ENCODE assay signal across 8 mouse cellular contexts in genomic region chr9:72458233-72458632, GRCm38 (mm10). TPM values are rescaled to one million over a fixed set of nuclear protein-coding genes. Genes with fewer than 3 reads are reported as not detected.
A peak's percentile ranks its signal among the peaks of the same experiment; 100 is the strongest.
DNase-seq lines count a peak whose midpoint lies in the region; ATAC-seq lines count a peak whose summit lies in the region.

No protein-coding gene starts in this region.

- no peaks in the 10 kb centered on the region for H3K4me1 ChIP-seq in forebrain, embryonic 13.5 days
- no peaks in the 10 kb centered on the region for H3K4me1 ChIP-seq in hindbrain, embryonic 15.5 days (replicated peaks)

- 17% methylated on average over 5 of the region's 5 CpGs for WGBS in forebrain, embryonic 13.5 days
- 21% methylated on average over 5 of the region's 5 CpGs for WGBS in hindbrain, embryonic 15.5 days

- H3K9me3 ChIP-seq in forebrain, embryonic 13.5 days (replicated peaks) = no peaks in the 10 kb centered on the region
- no peaks in the 10 kb centered on the region for H3K9me3 ChIP-seq in hindbrain, embryonic 15.5 days

- DNase-seq in gastrocnemius, adult 18-20 months (ENCODE audit: low spot score) = peak; percentile 77
- DNase-seq in gastrocnemius, postnatal 25 days = no peak
- peak; percentile 53 for DNase-seq in c-Kit-positive CD71-negative TER-119-negative erythroid progenitor cells, embryonic 14.5 days (ENCODE audit: low read depth)
- DNase-seq in left cerebral cortex, adult 11 months (ENCODE audit: low spot score) = peak; percentile 55
- DNase-seq in right cerebral cortex, postnatal 36 days (ENCODE audit: low spot score in 2 of 2) = peak; percentile 55 to 59

- H3K27ac ChIP-seq in forebrain, embryonic 13.5 days = no peak overlapping the region
- H3K27ac ChIP-seq in hindbrain, embryonic 15.5 days (replicated peaks) = no peak overlapping the region

- ATAC-seq in forebrain, embryonic 13.5 days = peak; percentile 87
- peak; percentile 85 for ATAC-seq in hindbrain, embryonic 15.5 days (ENCODE audit: low FRiP score, low read depth)
- ATAC-seq in megakaryocyte, adult 5-6 weeks (ENCODE audit: poor library complexity, severe bottlenecking) = peak; percentile 97

- peaks cover 66% of the 10 kb centered on the region for H3K36me3 ChIP-seq in forebrain, embryonic 13.5 days (ENCODE audit: poor library complexity, severe bottlenecking)
- H3K36me3 ChIP-seq in hindbrain, embryonic 15.5 days = no peaks in the 10 kb centered on the region

- no peaks in the 10 kb centered on the region for H3K27me3 ChIP-seq in forebrain, embryonic 13.5 days
- H3K27me3 ChIP-seq in hindbrain, embryonic 15.5 days = no peaks in the 10 kb centered on the region

- H3K4me2 ChIP-seq in forebrain, embryonic 13.5 days = no peak overlapping the region
- H3K4me2 ChIP-seq in hindbrain, embryonic 15.5 days = no peak overlapping the region

- no peak overlapping the region for H3K9ac ChIP-seq in forebrain, embryonic 13.5 days
- H3K9ac ChIP-seq in hindbrain, embryonic 15.5 days = no peak overlapping the region

- H3K4me3 ChIP-seq in forebrain, embryonic 13.5 days = no peak overlapping the region
- H3K4me3 ChIP-seq in hindbrain, embryonic 15.5 days = no peak overlapping the region

RNA-seq across cellular contexts. Expression of gene Mns1, which starts 20.4 kb away (rescaled TPM):
- under 1 TPM; 0.09 to 0.16 TPM for total RNA-seq in gastrocnemius, adult 18-20 months (2021)
- under 1 TPM; 0.10 to 0.21 TPM for total RNA-seq in gastrocnemius, postnatal 25 days (2021)
- polyA plus RNA-seq in forebrain, embryonic 13.5 days (2015; fragmentation: Nextera tagmentation; extraction: Ambion mirVana) = 28.8 and 30.4 TPM in 2 replicates
- polyA plus RNA-seq in hindbrain, embryonic 15.5 days (2015; fragmentation: Nextera tagmentation; extraction: Ambion mirVana) = 10.4 and 12.0 TPM in 2 replicates
- total RNA-seq in megakaryocyte, adult 5-6 weeks (2015) = 21.0 and 25.9 TPM in 2 replicates
- 29.4 and 31.4 TPM in 2 replicates for total RNA-seq in megakaryocyte, adult 5-6 weeks (2017)

RNA-seq across cellular contexts. Expression of gene Tex9, which starts 33.8 kb away (rescaled TPM):
- total RNA-seq in gastrocnemius, adult 18-20 months (2021) = 1 to 10 TPM; 1.2 to 1.5 TPM
- total RNA-seq in gastrocnemius, postnatal 25 days (2021) = 1 to 10 TPM; 1.2 to 1.9 TPM
- polyA plus RNA-seq in forebrain, embryonic 13.5 days (2015; fragmentation: Nextera tagmentation; extraction: Ambion mirVana) = 62.0 and 65.6 TPM in 2 replicates
- 28.8 and 37.9 TPM in 2 replicates for polyA plus RNA-seq in hindbrain, embryonic 15.5 days (2015; fragmentation: Nextera tagmentation; extraction: Ambion mirVana)
- total RNA-seq in megakaryocyte, adult 5-6 weeks (2015) = 1.5 and 4.0 TPM in 2 replicates
- 5.4 and 5.9 TPM in 2 replicates for total RNA-seq in megakaryocyte, adult 5-6 weeks (2017)

Comparison
In these comparisons a context has a peak if more than half of its experiments do, and no peak if none do; other contexts are left out.
1. RNA of gene Mns1, which starts 20.4 kb away (total RNA-seq): 21.0 to 31.4 TPM in megakaryocyte, adult 5-6 weeks; 0.10 to 0.21 TPM in gastrocnemius, postnatal 25 days and 0.09 to 0.16 TPM in gastrocnemius, adult 18-20 months; every median in the first group is over 10 times any median in the second.
2. Peak in every context shown above with its lines, with median percentiles within 50 percentile points of each other: ATAC-seq.